Mouse (Mus musculus): ENCODE results near the gene Cd81. TPM values are rescaled to one million over a fixed set of nuclear protein-coding genes. Genes with fewer than 3 reads are reported as not detected.
A peak's percentile ranks its signal among the peaks of the same experiment; 100 is the strongest.

Cd81 gene
- polyA plus RNA-seq, 1 experiment: 824 TPM

GRCm38 (mm10) chr7:143008370-143008926 is 44.1 kb upstream of the Cd81 start:
- H3K4me1 ChIP-seq (ENCODE audit: control insufficient read depth, insufficient read depth, low read length): peaks cover 11% of the 10 kb centered on the region
- 40% methylated on average over 8 of the region's 8 CpGs for WGBS
- DNase-seq: peak; percentile 87
- H3K36me3 ChIP-seq (ENCODE audit: control insufficient read depth, insufficient read depth, low read length): no peaks in the 10 kb centered on the region
- H3K27ac ChIP-seq (ENCODE audit: insufficient read depth, low read depth, low read length): peak overlapping the region; percentile 95
- no peaks in the 10 kb centered on the region for H3K27me3 ChIP-seq (replicated peaks; ENCODE audit: control insufficient read depth, insufficient read depth, low read length)
- 0 out of 2 replicates have a peak overlapping the region, but pooled peaks have one; percentile 4 for H3K4me3 ChIP-seq (ENCODE audit: insufficient read depth, low read depth, low read length)
- no peak for TF ChIP-seq POLR2A (IDR thresholded peaks at IDR 0.05; ENCODE audit: low read depth, low read length)
- 0 out of 2 replicates have a peak, but pooled peaks have one; percentile 8 for TF ChIP-seq CTCF (conservative IDR thresholded peaks at IDR 0.05; ENCODE audit: insufficient read depth, insufficient read length, low read depth, low read length)

DNA sequence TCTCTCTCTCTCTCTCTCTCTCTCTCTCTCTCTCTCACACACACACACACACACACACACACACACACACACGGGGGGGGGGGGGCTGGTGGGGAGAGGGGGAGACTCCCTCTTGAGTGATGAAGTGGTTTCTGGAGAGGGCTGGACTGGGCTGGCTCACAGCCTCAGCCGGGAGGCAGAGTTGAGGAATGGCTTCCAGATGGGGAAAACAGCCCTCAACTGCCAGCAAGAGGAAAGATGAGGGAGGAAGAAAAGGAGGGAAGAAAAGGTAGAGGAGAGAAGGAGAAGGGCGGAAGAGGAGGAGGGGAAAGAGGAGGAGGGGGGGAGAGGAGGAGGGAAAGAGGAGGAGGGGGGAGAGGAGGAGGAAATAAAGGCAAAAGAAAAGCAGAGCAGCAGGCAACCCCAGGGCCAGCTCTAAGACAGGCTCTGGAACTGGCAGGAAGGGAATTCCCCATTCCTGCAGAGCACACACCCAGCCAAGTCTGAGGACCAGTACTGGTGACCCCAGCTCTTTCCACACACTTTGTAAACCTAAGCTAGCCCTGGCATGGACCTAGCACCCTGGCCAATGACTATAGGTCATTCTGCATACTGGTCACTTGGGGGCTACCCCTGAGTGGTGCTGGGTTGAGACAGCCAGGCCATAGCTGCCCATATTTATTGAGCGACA is 43.4 kb upstream of the Cd81 start:
- 31% methylated on average over 4 of the region's 4 CpGs for WGBS
- H3K4me1 ChIP-seq (ENCODE audit: control insufficient read depth, insufficient read depth, low read length): peaks cover 13% of the 10 kb centered on the region

DNA sequence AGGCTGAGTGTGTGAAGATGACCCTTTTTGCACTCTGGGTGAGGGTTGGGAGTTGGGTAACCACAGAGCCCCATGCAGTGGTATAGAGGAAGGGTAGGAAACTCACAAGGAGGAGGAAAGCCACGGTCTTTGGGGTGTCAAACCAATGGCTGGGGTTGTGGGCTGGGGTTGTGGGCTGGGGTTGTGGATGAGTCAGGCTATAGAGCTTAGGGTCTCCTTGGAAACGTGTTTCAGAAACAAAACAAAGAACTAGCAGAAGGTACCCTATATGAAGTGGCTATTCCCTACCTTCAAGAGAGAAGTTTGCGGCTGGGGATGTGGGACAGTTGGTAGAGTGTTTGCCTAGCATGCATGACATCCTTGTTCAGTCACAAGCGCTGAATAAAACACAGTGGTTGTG is 42.5 kb upstream of the Cd81 start:
- 89% methylated on average over 4 of the region's 4 CpGs for WGBS
- Histone ChIP-seq H3K36me3 (ENCODE audit: control insufficient read depth, insufficient read depth, low read length) (no peaks in the 10 kb centered on the region), H3K4me3 (ENCODE audit: insufficient read depth, low read depth, low read length) (no peak overlapping the region), H3K4me1 (ENCODE audit: control insufficient read depth, insufficient read depth, low read length) (peaks cover 14% of the 10 kb centered on the region), H3K27ac (ENCODE audit: insufficient read depth, low read depth, low read length) (peak overlapping the region; percentile 95; the same call in 1 of the 2 replicates), H3K27me3 (replicated peaks; ENCODE audit: control insufficient read depth, insufficient read depth, low read length) (no peaks in the 10 kb centered on the region)
- DNase-seq: no peak
- TF ChIP-seq CTCF (conservative IDR thresholded peaks at IDR 0.05; ENCODE audit: insufficient read depth, insufficient read length, low read depth, low read length) (no peak), POLR2A (IDR thresholded peaks at IDR 0.05; ENCODE audit: low read depth, low read length) (no peak)

More for the DNA sequence above, 43.4 kb upstream of the Cd81 start:
- TF ChIP-seq CTCF (conservative IDR thresholded peaks at IDR 0.05; ENCODE audit: insufficient read depth, insufficient read length, low read depth, low read length) (no peak), POLR2A (IDR thresholded peaks at IDR 0.05; ENCODE audit: low read depth, low read length) (no peak)
- Histone ChIP-seq H3K27me3 (replicated peaks; ENCODE audit: control insufficient read depth, insufficient read depth, low read length) (no peaks in the 10 kb centered on the region), H3K27ac (ENCODE audit: insufficient read depth, low read depth, low read length) (peak overlapping the region; percentile 95), H3K36me3 (ENCODE audit: control insufficient read depth, insufficient read depth, low read length) (no peaks in the 10 kb centered on the region), H3K4me3 (ENCODE audit: insufficient read depth, low read depth, low read length) (0 out of 2 replicates have a peak overlapping the region, but pooled peaks have one; percentile 6)
- DNase-seq: peak; percentile 48

- Histone ChIP-seq H3K27ac (ENCODE audit: insufficient read depth, low read depth, low read length) (no peak overlapping the region), H3K4me1 (ENCODE audit: control insufficient read depth, insufficient read depth, low read length) (peaks cover 14% of the 10 kb centered on the region), H3K4me3 (ENCODE audit: insufficient read depth, low read depth, low read length) (no peak overlapping the region), H3K36me3 (ENCODE audit: control insufficient read depth, insufficient read depth, low read length) (no peaks in the 10 kb centered on the region), H3K27me3 (replicated peaks; ENCODE audit: control insufficient read depth, insufficient read depth, low read length) (no peaks in the 10 kb centered on the region)
- no peak for TF ChIP-seq CTCF (conservative IDR thresholded peaks at IDR 0.05; ENCODE audit: insufficient read depth, insufficient read length, low read depth, low read length)
- no peak for TF ChIP-seq POLR2A (IDR thresholded peaks at IDR 0.05; ENCODE audit: low read depth, low read length)
- 94% methylated on average over 1 of the region's 1 CpGs for WGBS
- DNase-seq: no peak
Measured at GRCm38 (mm10) chr7:143011226-143011625, 41.3 kb upstream of the Cd81 start.

DNA sequence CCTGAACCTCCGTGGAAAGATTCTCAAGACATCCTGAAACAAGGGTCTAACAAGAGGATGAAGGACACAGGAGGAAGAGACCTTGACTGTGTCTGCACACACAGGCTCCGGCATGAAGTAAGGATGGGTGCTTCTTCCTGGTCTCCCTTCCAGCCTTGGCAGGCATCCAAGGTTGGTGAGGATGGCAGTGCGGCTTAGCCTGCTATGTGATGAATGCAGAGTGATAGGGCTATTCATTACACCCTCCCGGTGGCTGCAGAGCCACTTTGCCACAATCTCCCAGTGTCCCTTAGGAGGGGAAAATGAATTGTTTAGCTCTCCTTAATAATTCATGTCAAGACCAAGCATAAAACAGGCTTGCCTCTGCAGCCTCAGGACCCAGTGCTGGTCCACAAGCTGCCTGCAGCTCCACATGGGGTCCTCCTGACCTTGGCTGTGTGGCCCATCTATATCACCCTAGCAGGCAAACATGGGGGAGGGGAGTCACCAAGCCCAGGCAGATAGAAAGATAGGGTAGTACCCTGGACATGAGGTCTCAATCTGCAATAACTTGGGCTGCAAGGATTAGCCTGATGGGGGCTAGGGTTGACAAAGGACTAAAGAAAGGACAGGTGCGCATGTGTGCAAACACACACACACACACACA is 40.2 kb upstream of the Cd81 start:
- DNase-seq: peak; percentile 25
- 58% methylated on average over 5 of the region's 5 CpGs for WGBS
- H3K27me3 ChIP-seq (replicated peaks; ENCODE audit: control insufficient read depth, insufficient read depth, low read length): no peaks in the 10 kb centered on the region
- H3K4me3 ChIP-seq (ENCODE audit: insufficient read depth, low read depth, low read length): no peak overlapping the region
- H3K27ac ChIP-seq (ENCODE audit: insufficient read depth, low read depth, low read length): no peak overlapping the region
- peaks cover 14% of the 10 kb centered on the region for H3K4me1 ChIP-seq (ENCODE audit: control insufficient read depth, insufficient read depth, low read length)
- TF ChIP-seq CTCF (conservative IDR thresholded peaks at IDR 0.05; ENCODE audit: insufficient read depth, insufficient read length, low read depth, low read length) (no peak), POLR2A (IDR thresholded peaks at IDR 0.05; ENCODE audit: low read depth, low read length) (no peak)
- H3K36me3 ChIP-seq (ENCODE audit: control insufficient read depth, insufficient read depth, low read length): no peaks in the 10 kb centered on the region

- Histone ChIP-seq H3K4me1 (ENCODE audit: control insufficient read depth, insufficient read depth, low read length) (peaks cover 10% of the 10 kb centered on the region), H3K27ac (ENCODE audit: insufficient read depth, low read depth, low read length) (no peak overlapping the region), H3K4me3 (ENCODE audit: insufficient read depth, low read depth, low read length) (no peak overlapping the region), H3K27me3 (replicated peaks; ENCODE audit: control insufficient read depth, insufficient read depth, low read length) (no peaks in the 10 kb centered on the region), H3K36me3 (ENCODE audit: control insufficient read depth, insufficient read depth, low read length) (no peaks in the 10 kb centered on the region)
- DNase-seq: peak; percentile 36
- WGBS: 73% methylated on average over 8 of the region's 8 CpGs
- TF ChIP-seq CTCF (conservative IDR thresholded peaks at IDR 0.05; ENCODE audit: insufficient read depth, insufficient read length, low read depth, low read length) (no peak), POLR2A (IDR thresholded peaks at IDR 0.05; ENCODE audit: low read depth, low read length) (no peak)
Measured at GRCm38 (mm10) chr7:143013420-143014178, 38.9 kb upstream of the Cd81 start.
